In genomic region chr4:137118332-137118715, GRCm38 (mm10) we compare ENCODE assay signal across 9 mouse cellular contexts.
DNase-seq lines count a peak whose midpoint lies in the region; ATAC-seq lines count a peak whose summit lies in the region.
"Had no signal": no experiment of that assay in that cellular context is flagged by ENCODE, and none has a peak within 500 bp of the region (broad histone marks: within the 10 kb centered on the region; RNA-seq: fewer than 3 reads in every experiment).

No protein-coding gene starts in this region.

- peak overlapping the region; percentile 61 for H3K9ac ChIP-seq in kidney, embryonic 16.5 days (replicated peaks; ENCODE audit: low read length)
- no peak overlapping the region for H3K9ac ChIP-seq in embryonic facial prominence, embryonic 15.5 days
- 0 out of 2 replicates have a peak overlapping the region, but pooled peaks have one; percentile 34 for H3K9ac ChIP-seq in intestine, embryonic 14.5 days (ENCODE audit: low read length)
- H3K9ac ChIP-seq in midbrain, embryonic 16.5 days (ENCODE audit: low read depth, low read length) = peak overlapping the region; percentile 45

- H3K36me3 ChIP-seq in kidney, embryonic 16.5 days (ENCODE audit: insufficient read depth, low read length) = no peaks in the 10 kb centered on the region
- H3K36me3 ChIP-seq in embryonic facial prominence, embryonic 15.5 days = no peaks in the 10 kb centered on the region
- H3K36me3 ChIP-seq in intestine, embryonic 14.5 days (ENCODE audit: control insufficient read depth, insufficient read depth, low read length) = no peaks in the 10 kb centered on the region
- no peaks in the 10 kb centered on the region for H3K36me3 ChIP-seq in midbrain, embryonic 16.5 days (ENCODE audit: control insufficient read depth, insufficient read depth, low read length)

- peak overlapping the region; percentile 42 for H3K4me3 ChIP-seq in kidney, embryonic 16.5 days (ENCODE audit: low read length)
- H3K4me3 ChIP-seq in embryonic facial prominence, embryonic 15.5 days (replicated peaks) = peak overlapping the region; percentile 39
- H3K4me3 ChIP-seq in intestine, embryonic 14.5 days (ENCODE audit: low read depth, low read length) = peak overlapping the region; percentile 33
- H3K4me3 ChIP-seq in midbrain, embryonic 16.5 days (ENCODE audit: low read depth, low read length) = peak overlapping the region; percentile 27

- peak overlapping the region; percentile 55 for H3K27ac ChIP-seq in kidney, embryonic 16.5 days (ENCODE audit: low read length)
- H3K27ac ChIP-seq in embryonic facial prominence, embryonic 15.5 days (replicated peaks) = peak overlapping the region; percentile 52
- no peak overlapping the region; the same call in 1 of the 2 replicates for H3K27ac ChIP-seq in intestine, embryonic 14.5 days (ENCODE audit: low read depth)
- H3K27ac ChIP-seq in midbrain, embryonic 16.5 days (ENCODE audit: low read length) = peak overlapping the region; percentile 15; the same call in 1 of the 2 replicates

- DNase-seq in kidney, adult 18-20 months = no peak
- no peak for DNase-seq in intestine, embryonic 14.5 days (ENCODE audit: low spot score)
- no peak for DNase-seq in urinary bladder, adult 2 months (ENCODE audit: low spot score)
- DNase-seq in Muller cell, postnatal 12 days (ENCODE audit: inconsistent ontology term) = no peak
- no peak for DNase-seq in lung, postnatal 25 days (ENCODE audit: low spot score)

- ATAC-seq in kidney, embryonic 16.5 days (ENCODE audit: low FRiP score, low TSS enrichment) = peak; percentile 58
- ATAC-seq in embryonic facial prominence, embryonic 15.5 days (ENCODE audit: insufficient number of reproducible peaks, low FRiP score, low TSS enrichment, low read depth) = peak; percentile 48; the same call in 1 of the 2 replicates
- peak; percentile 47; the same call in 1 of the 2 replicates for ATAC-seq in intestine, embryonic 14.5 days (replicated peaks; ENCODE audit: low FRiP score, low TSS enrichment, low read depth)
- ATAC-seq in midbrain, embryonic 16.5 days = peak; percentile 56; the same call in 1 of the 2 replicates
- ATAC-seq: Patski had no signal

- H3K4me2 ChIP-seq in kidney, embryonic 16.5 days (replicated peaks; ENCODE audit: low read depth, low read length) = peak overlapping the region; percentile 72
- peak overlapping the region; percentile 68 for H3K4me2 ChIP-seq in embryonic facial prominence, embryonic 15.5 days (replicated peaks)
- peak overlapping the region; percentile 62 for H3K4me2 ChIP-seq in intestine, embryonic 14.5 days (ENCODE audit: low read length)
- H3K4me2 ChIP-seq in midbrain, embryonic 16.5 days (ENCODE audit: low read length) = peak overlapping the region; percentile 52

- no peaks in the 10 kb centered on the region for H3K27me3 ChIP-seq in kidney, embryonic 16.5 days (ENCODE audit: insufficient read depth, low read length)
- H3K27me3 ChIP-seq in embryonic facial prominence, embryonic 15.5 days = no peaks in the 10 kb centered on the region
- H3K27me3 ChIP-seq in intestine, embryonic 14.5 days (replicated peaks; ENCODE audit: control insufficient read depth, insufficient read depth, low read length) = no peaks in the 10 kb centered on the region
- no peaks in the 10 kb centered on the region for H3K27me3 ChIP-seq in midbrain, embryonic 16.5 days (ENCODE audit: control insufficient read depth, insufficient read depth, low read depth, low read length)
- H3K27me3 ChIP-seq: Patski had no signal

- peaks cover 20% of the 10 kb centered on the region for H3K4me1 ChIP-seq in kidney, embryonic 16.5 days (ENCODE audit: insufficient read depth, low read length)
- peaks cover 44% of the 10 kb centered on the region for H3K4me1 ChIP-seq in embryonic facial prominence, embryonic 15.5 days
- peaks cover 15% of the 10 kb centered on the region for H3K4me1 ChIP-seq in intestine, embryonic 14.5 days (replicated peaks; ENCODE audit: control insufficient read depth, insufficient read depth, low read length)
- H3K4me1 ChIP-seq in midbrain, embryonic 16.5 days (ENCODE audit: control insufficient read depth, insufficient read depth, low read length) = peaks cover 12% of the 10 kb centered on the region

- 3% methylated on average over 10 of the region's 10 CpGs for WGBS in kidney, embryonic 16.5 days
- 23% methylated on average over 10 of the region's 10 CpGs for WGBS in embryonic facial prominence, embryonic 15.5 days
- 8% methylated on average over 10 of the region's 10 CpGs for WGBS in intestine, embryonic 14.5 days
- 14% methylated on average over 10 of the region's 10 CpGs for WGBS in midbrain, embryonic 16.5 days

- H3K9me3 ChIP-seq in kidney, embryonic 16.5 days (ENCODE audit: low read length) = no peaks in the 10 kb centered on the region
- no peaks in the 10 kb centered on the region for H3K9me3 ChIP-seq in embryonic facial prominence, embryonic 15.5 days (replicated peaks)
- no peaks in the 10 kb centered on the region for H3K9me3 ChIP-seq in intestine, embryonic 14.5 days (ENCODE audit: control insufficient read depth, low read length)
- no peaks in the 10 kb centered on the region for H3K9me3 ChIP-seq in midbrain, embryonic 16.5 days (replicated peaks; ENCODE audit: control insufficient read depth, low read length, poor library complexity, severe bottlenecking)
